Mouse (Mus musculus): ENCODE measurements around the gene Oxt.

The Oxt gene

DNA sequence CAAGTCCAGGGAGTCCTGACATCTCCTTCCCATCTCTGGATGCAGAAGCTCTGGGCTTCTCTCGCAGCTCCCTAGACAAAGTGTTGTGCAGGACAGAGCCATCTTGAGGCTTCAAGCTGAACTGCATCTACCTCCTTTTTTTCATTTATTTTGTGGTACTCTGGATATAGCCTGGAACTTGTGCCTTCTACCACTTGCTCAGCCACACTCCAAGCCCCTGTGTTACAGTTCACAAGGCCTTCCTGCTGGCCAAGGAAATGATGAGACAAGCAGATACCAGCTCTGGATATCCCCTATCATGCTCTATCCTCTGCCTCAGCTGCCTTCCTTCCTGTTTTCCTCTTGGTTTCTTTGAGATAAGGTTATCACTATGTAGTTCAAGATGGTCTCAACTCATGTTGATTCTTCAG is 21.6 kb downstream of the Oxt start:
- TF ChIP-seq GATA4 (IDR thresholded peaks at IDR 0.05; ENCODE audit: insufficient replicate concordance, low read length): peak; percentile 60; the same call in 1 of the 2 replicates

DNA sequence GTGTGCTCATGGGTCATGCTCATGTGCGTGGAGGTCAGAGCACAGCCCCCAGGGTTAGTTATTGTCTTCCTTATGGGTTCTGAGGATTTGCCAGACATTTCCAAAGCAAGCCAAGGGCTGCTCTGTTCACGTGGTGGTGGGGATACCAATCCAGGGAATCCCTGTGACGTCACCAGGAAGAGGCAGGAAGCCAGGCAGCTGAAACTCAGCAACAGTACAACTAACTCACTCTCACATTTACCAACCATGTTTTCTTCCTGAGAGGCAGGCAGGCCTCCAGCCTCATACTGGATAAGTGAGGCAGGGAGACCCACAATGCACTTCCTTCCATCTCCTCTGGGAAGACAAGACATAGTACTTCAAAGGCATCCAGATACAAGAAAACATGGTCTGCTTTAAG is 22.4 kb downstream of the Oxt start:
- no peak for TF ChIP-seq GATA4 (IDR thresholded peaks at IDR 0.05; ENCODE audit: insufficient replicate concordance, low read length)

- no peak for TF ChIP-seq GATA4 (IDR thresholded peaks at IDR 0.05; ENCODE audit: insufficient replicate concordance, low read length)
These were observed 26.2 kb downstream of the Oxt start for GRCm38 (mm10) chr2:130602195-130602594.

GRCm38 (mm10) chr2:130613091-130613490 is 37.1 kb downstream of the Oxt start:
- TF ChIP-seq GATA4 (IDR thresholded peaks at IDR 0.05; ENCODE audit: insufficient replicate concordance, low read length): no peak

DNA sequence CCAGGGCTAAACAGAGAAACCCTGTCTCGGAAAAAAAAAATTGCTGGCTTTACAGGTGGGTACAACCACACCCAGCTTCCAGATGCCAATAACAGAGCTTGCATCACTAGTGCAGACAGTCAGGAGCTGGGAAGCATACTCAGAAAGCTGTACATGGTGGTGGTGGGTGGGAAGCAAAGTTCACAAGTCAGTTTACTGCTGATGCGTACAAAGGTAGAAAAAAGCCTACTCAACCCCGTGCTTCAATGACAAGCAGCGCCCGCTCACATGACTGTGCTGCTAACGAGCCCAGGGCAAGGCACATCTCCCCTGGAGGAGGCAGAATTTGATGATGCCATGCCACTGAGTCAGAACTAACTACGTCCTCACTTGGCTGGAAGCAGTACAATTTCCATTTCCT is 43.0 kb downstream of the Oxt start:
- no peak for TF ChIP-seq GATA4 (IDR thresholded peaks at IDR 0.05; ENCODE audit: insufficient replicate concordance, low read length)

Data from liver, adult (tissue).